Mouse (Mus musculus): ENCODE measurements around the gene Bcas2.
"Not testable (repeated sequence)": the region's sequence is repeated elsewhere in the genome, so short reads cannot be mapped to it uniquely, and the experiment has no call there.

The Bcas2 gene

DNA sequence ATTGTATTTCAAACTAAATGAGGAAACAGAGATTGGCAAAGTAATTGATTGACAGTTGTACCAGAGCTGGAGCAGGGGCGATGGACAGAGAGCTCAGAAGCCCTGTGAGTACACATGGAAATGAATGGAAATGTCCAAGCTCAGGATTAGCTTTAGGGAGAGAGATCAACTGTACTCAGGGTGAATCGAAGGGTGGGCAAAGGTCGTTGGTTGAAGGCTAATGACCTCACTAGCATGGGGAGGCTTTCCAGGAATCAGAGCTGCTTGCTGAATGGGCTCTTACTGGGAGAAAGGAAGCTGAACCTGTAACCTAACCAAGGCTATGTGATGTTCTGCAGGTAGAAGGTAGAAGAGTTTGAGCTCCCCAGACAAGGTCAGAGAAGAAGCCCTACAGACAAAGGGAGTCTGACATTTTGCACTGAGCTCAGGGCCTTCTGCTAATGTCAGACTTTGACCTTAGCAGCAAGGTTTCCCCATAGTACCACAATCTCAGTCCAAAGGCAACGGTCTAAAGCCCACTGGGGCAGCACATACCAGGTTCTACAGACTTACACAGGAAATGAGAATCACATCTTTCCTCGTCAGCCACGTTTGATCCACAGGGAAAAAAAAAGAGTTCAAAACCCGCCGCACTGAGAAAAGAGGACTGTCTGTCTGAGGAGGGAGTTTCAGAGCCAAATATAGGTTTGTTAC, 43.3 kb downstream of the Bcas2 start:
- in situ Hi-C loops (cut with MboI, MseI): no loop called here

DNA sequence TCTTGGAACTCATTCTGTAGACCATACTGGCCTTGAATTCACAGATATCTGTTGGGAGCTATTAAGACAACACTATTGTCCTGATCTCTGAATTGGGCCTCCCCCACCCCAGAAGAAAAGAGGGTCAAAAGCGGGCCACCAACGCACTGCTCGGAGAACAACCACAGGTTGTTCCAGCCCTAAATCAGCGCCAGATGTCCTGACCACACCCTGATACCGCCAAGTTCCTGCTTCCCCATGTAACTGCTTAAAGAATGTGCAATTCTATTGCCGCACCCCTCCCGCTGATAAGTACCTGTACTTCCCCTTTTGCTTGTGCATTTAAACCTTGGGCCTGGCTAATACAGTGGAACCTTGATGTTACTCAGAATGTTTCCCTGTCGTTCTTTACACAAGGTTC, 43.9 kb downstream of the Bcas2 start:
- in situ Hi-C loops (cut with MboI, MseI): not testable (repeated sequence)

DNA sequence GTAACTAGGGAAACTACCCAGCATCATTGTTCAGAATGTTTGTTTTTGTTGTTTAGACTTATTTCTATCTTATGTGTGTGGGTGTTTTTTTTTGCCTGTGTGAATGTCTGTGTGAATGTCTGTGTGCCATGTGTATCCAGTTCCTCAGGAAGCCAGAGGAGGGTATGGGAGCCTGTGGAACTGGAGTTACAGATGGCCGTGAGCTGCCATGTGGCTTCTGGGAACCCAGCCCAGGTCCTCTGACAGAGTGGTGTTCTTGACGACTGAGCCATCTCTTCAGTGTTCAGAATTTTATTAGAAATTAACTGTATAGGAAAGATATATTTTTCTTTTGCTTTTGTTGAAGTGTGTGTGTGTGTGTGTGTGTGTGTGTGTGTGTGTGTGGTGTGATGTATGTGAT, 50.0 kb downstream of the Bcas2 start:
- in situ Hi-C loops (cut with MboI, MseI): no loop called here

DNA sequence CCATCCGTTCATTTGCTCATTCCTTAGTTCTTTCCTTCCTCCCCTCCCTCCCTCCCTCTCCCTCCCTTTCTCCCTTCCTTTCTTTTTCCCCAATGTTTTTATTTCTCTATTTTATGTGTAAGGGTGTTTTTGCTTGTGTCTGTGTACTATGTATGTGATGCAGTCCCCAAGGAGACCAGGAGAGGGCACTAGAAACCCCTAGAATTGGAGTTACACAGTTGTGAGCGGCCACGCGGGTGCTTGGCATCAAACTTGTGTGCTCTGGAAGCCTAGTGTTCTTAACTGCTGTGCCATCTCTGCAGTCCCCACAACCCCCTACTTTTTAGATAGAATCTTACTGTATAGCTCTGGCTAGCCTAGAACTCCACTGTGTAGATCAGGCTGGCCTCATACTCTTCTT, 52.3 kb downstream of the Bcas2 start:
- in situ Hi-C loops (cut with MboI, MseI): no loop called here

DNA sequence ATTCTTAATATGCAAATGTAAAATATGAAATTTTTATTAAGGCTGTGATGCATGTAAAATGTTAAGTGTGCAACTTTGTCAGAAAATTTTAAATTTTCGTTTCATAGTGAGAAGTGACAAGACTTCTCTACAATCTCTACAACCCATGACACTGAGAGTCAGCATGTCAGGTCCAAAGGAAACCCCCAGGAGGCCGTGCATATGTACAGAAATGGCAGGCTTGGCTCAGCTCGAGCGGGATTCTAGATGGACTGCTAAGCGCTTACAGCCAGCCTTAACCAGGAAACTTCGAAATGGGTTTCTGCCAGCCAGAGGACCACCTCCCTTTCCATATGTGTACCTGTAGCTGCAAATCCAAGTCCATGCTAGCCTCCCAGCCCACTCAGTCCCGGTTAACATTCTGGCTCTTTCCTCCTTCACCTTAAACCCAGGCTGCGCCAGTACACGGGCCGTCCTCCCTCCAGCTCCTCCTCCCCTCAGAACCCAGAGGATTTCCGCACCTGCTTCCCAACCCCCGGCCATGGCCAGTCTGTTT, 52.8 kb downstream of the Bcas2 start:
- in situ Hi-C loops (cut with MboI, MseI): no loop called here

DNA sequence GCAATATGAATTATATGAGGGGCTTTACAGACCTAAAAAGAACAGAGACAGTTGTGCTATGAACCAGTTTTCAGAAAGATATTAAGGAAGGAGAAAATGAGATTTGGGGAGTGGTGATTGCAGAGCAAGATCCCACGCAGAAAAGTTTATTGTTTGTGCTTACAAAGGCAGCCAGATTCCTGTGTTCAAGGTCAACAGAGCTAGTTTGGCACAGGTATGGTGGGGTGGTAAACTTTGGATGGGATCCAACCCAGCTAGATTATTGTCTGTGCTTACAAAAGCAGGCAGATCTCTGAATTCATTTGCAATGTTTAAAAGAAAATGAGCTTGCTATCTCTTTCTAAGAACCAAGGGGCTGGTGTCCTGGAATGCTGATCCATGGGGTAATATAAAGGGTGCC, 56.3 kb downstream of the Bcas2 start:
- in situ Hi-C loops (cut with MboI, MseI): no loop called here
